Comparison of ENCODE assay signal across 8 mouse cellular contexts in genomic region chr10:84382900-84383883, GRCm38 (mm10). TPM values are rescaled to one million over a fixed set of nuclear protein-coding genes. Genes with fewer than 3 reads are reported as not detected.
DNase-seq lines count a peak whose midpoint lies in the region; ATAC-seq and TF ChIP-seq lines count a peak whose summit lies in the region.

No protein-coding gene starts in this region.

- TF ChIP-seq CTCF in intestine, postnatal 0 days (IDR thresholded peaks at IDR 0.05; ENCODE audit: low read depth): no peak

- no peak overlapping the region for H3K4me3 ChIP-seq in intestine, embryonic 14.5 days (ENCODE audit: low read depth, low read length)
- no peak overlapping the region for H3K4me3 ChIP-seq in intestine, postnatal 0 days (ENCODE audit: low read depth, low read length)
- H3K4me3 ChIP-seq in embryonic facial prominence, embryonic 13.5 days: no peak overlapping the region
- H3K4me3 ChIP-seq in kidney, embryonic 15.5 days (replicated peaks): no peak overlapping the region

- intact Hi-C loops in left cerebral cortex, postnatal 25 days (cut with DNase I): no loop called here

- peak overlapping the region; percentile 43; the same call in 1 of the 2 replicates for H3K27ac ChIP-seq in intestine, embryonic 14.5 days (ENCODE audit: low read depth)
- no peak overlapping the region for H3K27ac ChIP-seq in intestine, postnatal 0 days (ENCODE audit: low read depth, low read length)
- peak overlapping the region; percentile 66 for H3K27ac ChIP-seq in embryonic facial prominence, embryonic 13.5 days
- H3K27ac ChIP-seq in kidney, embryonic 15.5 days: peak overlapping the region; percentile 78

- H3K9ac ChIP-seq in intestine, embryonic 14.5 days (ENCODE audit: low read length): no peak overlapping the region
- H3K9ac ChIP-seq in intestine, postnatal 0 days (ENCODE audit: low read depth, low read length): no peak overlapping the region
- H3K9ac ChIP-seq in embryonic facial prominence, embryonic 13.5 days: no peak overlapping the region
- no peak overlapping the region for H3K9ac ChIP-seq in kidney, embryonic 15.5 days

- no peaks in the 10 kb centered on the region for H3K9me3 ChIP-seq in intestine, embryonic 14.5 days (ENCODE audit: control insufficient read depth, low read length)
- no peaks in the 10 kb centered on the region for H3K9me3 ChIP-seq in intestine, postnatal 0 days (ENCODE audit: control insufficient read depth)
- no peaks in the 10 kb centered on the region for H3K9me3 ChIP-seq in embryonic facial prominence, embryonic 13.5 days
- H3K9me3 ChIP-seq in kidney, embryonic 15.5 days (replicated peaks): no peaks in the 10 kb centered on the region

- H3K4me2 ChIP-seq in intestine, embryonic 14.5 days (ENCODE audit: low read length): no peak overlapping the region
- H3K4me2 ChIP-seq in intestine, postnatal 0 days (replicated peaks; ENCODE audit: low read depth): no peak overlapping the region
- no peak overlapping the region; the same call in 1 of the 2 replicates for H3K4me2 ChIP-seq in embryonic facial prominence, embryonic 13.5 days
- H3K4me2 ChIP-seq in kidney, embryonic 15.5 days: peak overlapping the region; percentile 14; the same call in 1 of the 2 replicates

- ATAC-seq in intestine, embryonic 14.5 days (replicated peaks; ENCODE audit: low FRiP score, low TSS enrichment, low read depth): 0 out of 2 replicates have a peak, but pooled peaks have one; percentile 44
- no peak for ATAC-seq in intestine, postnatal 0 days
- no peak for ATAC-seq in embryonic facial prominence, embryonic 13.5 days (ENCODE audit: insufficient number of reproducible peaks, insufficient read depth, low FRiP score, low TSS enrichment, low read depth)
- peak; percentile 76 for ATAC-seq in kidney, embryonic 15.5 days (replicated peaks; ENCODE audit: low FRiP score)
- peak; percentile 80 for ATAC-seq in megakaryocyte-erythroid progenitor cell, adult 5-6 weeks (replicated peaks; ENCODE audit: low FRiP score, low TSS enrichment, poor library complexity, severe bottlenecking)

- WGBS in intestine, embryonic 14.5 days: 13% methylated on average over 17 of the region's 17 CpGs
- 22% methylated on average over 17 of the region's 17 CpGs for WGBS in intestine, postnatal 0 days
- WGBS in embryonic facial prominence, embryonic 13.5 days: 19% methylated on average over 17 of the region's 17 CpGs
- WGBS in kidney, embryonic 15.5 days: 10% methylated on average over 17 of the region's 17 CpGs

- DNase-seq in intestine, embryonic 14.5 days (ENCODE audit: low spot score): no peak
- DNase-seq in gastrocnemius, adult 8-10 months (ENCODE audit: low spot score in 2 of 2): no peak
- DNase-seq in left cerebral cortex, postnatal 25 days (ENCODE audit: low spot score in 2 of 2): no peak
- DNase-seq in cerebellum, adult 9-10 months: no peak

- H3K4me1 ChIP-seq in intestine, embryonic 14.5 days (replicated peaks; ENCODE audit: control insufficient read depth, insufficient read depth, low read length): peaks cover 14% of the 10 kb centered on the region
- H3K4me1 ChIP-seq in intestine, postnatal 0 days (replicated peaks; ENCODE audit: control insufficient read depth, insufficient read depth, low read length): no peaks in the 10 kb centered on the region
- H3K4me1 ChIP-seq in embryonic facial prominence, embryonic 13.5 days: peaks cover 48% of the 10 kb centered on the region
- H3K4me1 ChIP-seq in kidney, embryonic 15.5 days: peaks cover 62% of the 10 kb centered on the region

- no peaks in the 10 kb centered on the region for H3K36me3 ChIP-seq in intestine, embryonic 14.5 days (ENCODE audit: control insufficient read depth, insufficient read depth, low read length)
- no peaks in the 10 kb centered on the region for H3K36me3 ChIP-seq in intestine, postnatal 0 days (ENCODE audit: control insufficient read depth, insufficient read depth)
- peaks cover 12% of the 10 kb centered on the region for H3K36me3 ChIP-seq in embryonic facial prominence, embryonic 13.5 days
- H3K36me3 ChIP-seq in kidney, embryonic 15.5 days: peaks cover 11% of the 10 kb centered on the region

- no peaks in the 10 kb centered on the region for H3K27me3 ChIP-seq in intestine, embryonic 14.5 days (replicated peaks; ENCODE audit: control insufficient read depth, insufficient read depth, low read length)
- no peaks in the 10 kb centered on the region for H3K27me3 ChIP-seq in intestine, postnatal 0 days (replicated peaks; ENCODE audit: control insufficient read depth, insufficient read depth, low read length)
- no peaks in the 10 kb centered on the region for H3K27me3 ChIP-seq in embryonic facial prominence, embryonic 13.5 days
- H3K27me3 ChIP-seq in kidney, embryonic 15.5 days: no peaks in the 10 kb centered on the region

RNA-seq across cellular contexts. Expression of gene Nuak1, which starts 57.2 kb away (rescaled TPM):
- 0.93 and 1.2 TPM in 2 replicates for polyA plus RNA-seq in intestine, embryonic 14.5 days (2014; fragmentation: Nextera tagmentation; extraction: Ambion mirVana)
- 0.37 and 0.55 TPM in 2 replicates for polyA plus RNA-seq in intestine, postnatal 0 days (2015; fragmentation: Nextera tagmentation; extraction: Ambion mirVana)
- 2.9 and 3.0 TPM in 2 replicates for polyA plus RNA-seq in embryonic facial prominence, embryonic 13.5 days (2015; fragmentation: Nextera tagmentation; extraction: Ambion mirVana)
- 3.0 and 3.2 TPM in 2 replicates for polyA plus RNA-seq in kidney, embryonic 15.5 days (2015; fragmentation: Nextera tagmentation; extraction: Ambion mirVana)
- total RNA-seq in megakaryocyte-erythroid progenitor cell, adult 5-6 weeks (2014; fragmentation: Nextera tagmentation): 3.2 and 4.0 TPM in 2 replicates
- 0.61 and 1.1 TPM in 2 replicates for total RNA-seq in megakaryocyte-erythroid progenitor cell, adult 5-6 weeks (2017)
- total RNA-seq in gastrocnemius, adult 8-10 months (2022): 10 to 100 TPM; 16.4 to 23.6 (median 17.2) TPM
- 10 to 100 TPM; 58.3 to 86.5 TPM for total RNA-seq in left cerebral cortex, postnatal 25 days (2021)

Comparison
In these comparisons a context has a peak if more than half of its experiments do, and no peak if none do; other contexts are left out.
1. ATAC-seq: peak in intestine, embryonic 14.5 days (single experiment), kidney, embryonic 15.5 days (single experiment) and megakaryocyte-erythroid progenitor cell, adult 5-6 weeks (single experiment); none in intestine, postnatal 0 days (single experiment) and embryonic facial prominence, embryonic 13.5 days (single experiment).